Mouse (Mus musculus) adrenal gland, postnatal 14 days (tissue): ENCODE data around the gene Ocm. TPM values are rescaled to one million over a fixed set of nuclear protein-coding genes. Genes with fewer than 3 reads are reported as not detected.

ENCODE experiments used
- DNase-seq: peaks from one replicate; pipeline ENCODE4 v3.0.0; 2021; ENCODE audit warnings: mixed read lengths
- total RNA-seq: library from RNA; stranded (reverse); gene quantifications from 2 replicates; pipeline ENCODE4 v1.2.3, GENCODE M21; 2021

Ocm gene
- total RNA-seq, 1 experiment from 2014 or later = not detected

DNA sequence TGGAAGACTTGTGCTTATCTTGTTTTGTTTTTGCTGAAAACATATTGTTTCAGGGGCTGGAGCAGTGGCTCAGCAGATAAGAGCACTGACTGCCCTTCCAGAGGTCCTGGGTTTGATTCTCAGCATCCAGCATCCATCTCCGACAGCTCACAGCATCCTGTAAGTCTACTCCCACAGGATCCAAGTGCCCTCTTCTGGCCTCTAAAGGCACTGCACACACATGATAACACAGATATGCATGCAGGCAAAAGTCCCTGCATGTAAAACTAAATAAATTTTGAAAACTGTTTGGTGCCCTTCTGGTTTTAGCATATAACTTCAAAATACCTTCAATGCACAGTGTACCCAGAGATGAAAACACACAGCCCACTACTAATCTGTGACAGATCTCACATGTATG lies 27.1 kb downstream of the Ocm start:
- DNase-seq = peak; percentile 46

GRCm38 (mm10) chr5:143994632-143995365 lies 31.7 kb downstream of the Ocm start:
- DNase-seq = peak; percentile 72

DNA sequence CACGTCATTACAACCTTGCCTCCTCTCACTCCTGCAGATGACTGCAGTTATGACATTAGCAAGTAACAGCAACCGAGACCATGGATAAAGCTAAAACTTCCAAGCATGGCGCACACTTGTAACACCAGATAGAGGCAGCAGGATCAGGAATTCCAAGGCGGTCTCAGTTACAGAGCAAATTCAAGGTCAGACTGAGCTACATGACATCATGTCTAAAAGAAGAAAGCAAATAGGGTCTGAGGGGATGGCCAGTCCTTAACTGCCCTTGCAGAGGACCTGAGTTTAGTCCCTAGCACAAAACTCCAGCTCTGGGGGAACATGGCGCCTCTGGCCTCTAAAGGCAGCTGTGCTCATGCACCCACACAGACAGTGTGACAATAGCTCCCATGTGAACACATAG lies 32.6 kb downstream of the Ocm start:
- DNase-seq = no peak

GRCm38 (mm10) chr5:143993260-143993659 lies 33.2 kb downstream of the Ocm start:
- DNase-seq = peak; percentile 49

GRCm38 (mm10) chr5:143992661-143993060 lies 33.8 kb downstream of the Ocm start:
- no peak for DNase-seq

- DNase-seq = no peak
Measured at GRCm38 (mm10) chr5:143990086-143990485, 36.4 kb downstream of the Ocm start.

GRCm38 (mm10) chr5:143989046-143989445 lies 37.4 kb downstream of the Ocm start:
- no peak for DNase-seq

- no peak for DNase-seq
Measured at GRCm38 (mm10) chr5:143987596-143987995, 38.9 kb downstream of the Ocm start.

DNA sequence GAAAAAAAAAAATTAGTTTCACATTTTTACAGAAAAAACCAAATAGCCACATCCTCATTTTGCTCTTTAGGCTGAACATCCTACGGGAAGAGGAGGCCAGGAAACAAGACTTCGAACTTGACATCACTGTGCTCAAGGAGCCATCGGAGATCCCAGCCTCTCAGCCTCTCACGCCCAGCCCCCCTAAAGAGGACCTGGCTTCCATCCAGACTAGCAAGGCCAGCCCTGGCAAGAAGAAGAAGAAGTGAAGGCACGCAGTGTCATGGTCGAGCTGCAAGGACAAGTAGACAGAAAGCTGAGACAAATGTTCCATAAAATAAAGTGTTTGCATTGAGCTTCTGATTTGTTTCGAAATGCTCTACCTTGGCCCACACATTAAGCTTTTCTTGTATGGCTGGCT lies 41.1 kb downstream of the Ocm start:
- DNase-seq = peak; percentile 80

- DNase-seq = no peak
Measured at GRCm38 (mm10) chr5:143982361-143982760, 44.1 kb downstream of the Ocm start.

- DNase-seq = no peak
Measured at GRCm38 (mm10) chr5:143980858-143981257, 45.6 kb downstream of the Ocm start.

DNA sequence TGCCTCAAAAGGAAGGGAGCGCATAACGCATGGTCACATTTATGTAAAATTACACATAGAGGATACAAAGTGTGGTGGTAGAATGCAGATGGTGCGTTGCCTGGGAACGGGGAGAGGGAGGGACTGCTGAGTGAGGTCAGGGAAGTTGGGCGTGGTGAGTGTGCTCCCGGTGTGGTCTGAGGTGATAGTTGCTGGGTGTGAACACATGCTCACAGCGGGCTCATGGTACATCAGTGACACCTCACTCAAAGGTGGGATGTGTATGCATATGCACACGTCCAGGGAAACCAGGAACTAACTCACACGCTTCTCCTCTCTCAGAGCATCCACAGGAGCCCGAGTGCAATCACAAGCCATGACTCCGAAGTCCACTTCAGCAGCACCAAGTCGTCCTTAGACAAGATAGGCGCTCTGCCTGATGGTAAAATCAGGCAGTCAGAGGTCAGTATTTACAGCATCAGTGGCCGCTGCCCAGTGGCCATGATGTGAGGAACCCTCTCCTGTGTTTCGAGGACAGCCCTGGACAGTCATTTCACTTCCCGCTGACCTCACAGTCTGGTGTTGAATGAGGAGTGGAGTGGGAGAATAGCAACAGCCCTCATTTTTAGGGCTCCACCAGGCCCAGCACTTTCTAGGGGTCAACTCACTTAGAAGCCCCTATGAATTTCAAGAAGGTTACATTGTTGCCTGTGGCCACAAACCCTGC lies 49.6 kb downstream of the Ocm start:
- DNase-seq = no peak

- no peak for DNase-seq
Measured at GRCm38 (mm10) chr5:143976232-143976631, 50.2 kb downstream of the Ocm start.

GRCm38 (mm10) chr5:143975631-143975933 lies 50.9 kb downstream of the Ocm start:
- DNase-seq = no peak

DNA sequence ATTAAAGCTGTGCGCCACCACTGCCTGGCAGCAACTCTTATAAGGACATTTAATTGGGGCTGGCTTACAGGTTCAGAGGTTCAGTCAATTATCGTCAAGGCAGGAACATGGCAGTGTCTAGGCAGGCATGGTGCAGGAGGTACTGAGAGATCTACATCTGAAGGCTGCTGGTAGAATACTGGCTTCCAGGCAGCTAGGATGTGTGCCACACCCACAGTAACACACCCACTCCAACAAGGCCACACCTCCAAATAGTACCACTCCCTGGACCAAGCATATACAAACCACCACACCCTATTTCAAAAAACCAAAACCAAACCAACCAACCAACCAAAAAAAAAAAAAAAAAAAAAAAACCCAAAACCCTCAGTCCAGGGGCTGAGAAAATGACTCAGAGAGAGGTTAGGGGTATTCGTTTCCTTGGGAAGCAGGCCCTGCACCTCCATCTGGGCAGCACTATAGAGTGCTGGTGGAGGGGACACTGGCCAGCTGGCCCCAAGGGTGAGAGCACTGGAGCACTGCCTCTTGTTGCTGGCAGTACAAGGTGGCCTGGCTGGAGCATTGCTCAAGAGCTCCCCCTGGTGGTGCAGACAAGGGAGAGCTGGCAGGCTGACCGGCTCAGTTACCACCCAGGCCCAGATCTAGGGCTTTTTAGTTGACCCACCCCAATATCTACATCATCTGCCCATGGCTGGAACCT lies 51.4 kb downstream of the Ocm start:
- DNase-seq = peak; percentile 83

DNA sequence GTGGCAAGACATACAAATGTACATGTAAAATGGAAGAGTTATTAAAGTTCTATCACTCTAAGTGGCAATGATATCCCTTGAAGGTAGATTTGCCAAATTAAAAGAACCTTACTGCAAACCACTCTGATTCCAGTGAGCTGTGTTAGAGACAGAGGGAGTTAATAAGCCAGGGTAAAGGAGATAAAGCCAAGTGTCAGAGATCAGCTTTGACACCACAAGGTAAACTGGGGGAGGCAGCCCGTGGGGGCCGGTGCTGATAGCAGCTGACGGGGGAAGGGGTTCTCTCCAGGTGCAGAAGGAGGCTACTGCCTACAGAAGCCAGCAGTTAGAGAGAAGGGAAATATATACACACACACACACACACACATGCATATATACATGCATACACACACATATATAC lies 53.8 kb downstream of the Ocm start:
- DNase-seq = no peak

Other genes starting within 250 kb of the Ocm start
- 33.1 and 34.2 TPM in 2 replicates for gene Eif2ak1, start 208.9 kb downstream of the Ocm start, total RNA-seq
- gene Ankrd61, start 129.0 kb downstream of the Ocm start, total RNA-seq = not detected in 2 replicates
- gene Aimp2, start 116.8 kb downstream of the Ocm start, total RNA-seq = 33.5 and 41.5 TPM in 2 replicates
- 8.7 and 8.9 TPM in 2 replicates for gene Pms2, start 116.7 kb downstream of the Ocm start, total RNA-seq
- gene Gm42421, start 98.5 kb downstream of the Ocm start, total RNA-seq = not detected in 2 replicates
- gene Rsph10b, start 93.6 kb downstream of the Ocm start, total RNA-seq = 1.3 and 1.7 TPM in 2 replicates
- 47.6 and 59.7 TPM in 2 replicates for gene Ccz1, start 11.8 kb downstream of the Ocm start, total RNA-seq
- gene Lmtk2, start 73.8 kb upstream of the Ocm start, total RNA-seq = 26.2 and 28.0 TPM in 2 replicates
- 0.63 and 1.1 TPM in 2 replicates for gene Bhlha15, start 163.6 kb upstream of the Ocm start, total RNA-seq
- gene Tecpr1, start 196.9 kb upstream of the Ocm start, total RNA-seq = 79.1 and 89.2 TPM in 2 replicates
- 123 and 128 TPM in 2 replicates for gene Bri3, start 217.8 kb upstream of the Ocm start, total RNA-seq